Mouse (Mus musculus) cerebellum, postnatal 4 days (tissue): ENCODE measurements around the gene Klk4.

ENCODE experiments used
- DNase-seq, 2 experiments: peaks; one replicate each; pipeline ENCODE4 v3.0.0; 2022; ENCODE audit warnings: low spot score in 2 of 2, mixed read lengths in 1 of 2

Gene Klk4

DNA sequence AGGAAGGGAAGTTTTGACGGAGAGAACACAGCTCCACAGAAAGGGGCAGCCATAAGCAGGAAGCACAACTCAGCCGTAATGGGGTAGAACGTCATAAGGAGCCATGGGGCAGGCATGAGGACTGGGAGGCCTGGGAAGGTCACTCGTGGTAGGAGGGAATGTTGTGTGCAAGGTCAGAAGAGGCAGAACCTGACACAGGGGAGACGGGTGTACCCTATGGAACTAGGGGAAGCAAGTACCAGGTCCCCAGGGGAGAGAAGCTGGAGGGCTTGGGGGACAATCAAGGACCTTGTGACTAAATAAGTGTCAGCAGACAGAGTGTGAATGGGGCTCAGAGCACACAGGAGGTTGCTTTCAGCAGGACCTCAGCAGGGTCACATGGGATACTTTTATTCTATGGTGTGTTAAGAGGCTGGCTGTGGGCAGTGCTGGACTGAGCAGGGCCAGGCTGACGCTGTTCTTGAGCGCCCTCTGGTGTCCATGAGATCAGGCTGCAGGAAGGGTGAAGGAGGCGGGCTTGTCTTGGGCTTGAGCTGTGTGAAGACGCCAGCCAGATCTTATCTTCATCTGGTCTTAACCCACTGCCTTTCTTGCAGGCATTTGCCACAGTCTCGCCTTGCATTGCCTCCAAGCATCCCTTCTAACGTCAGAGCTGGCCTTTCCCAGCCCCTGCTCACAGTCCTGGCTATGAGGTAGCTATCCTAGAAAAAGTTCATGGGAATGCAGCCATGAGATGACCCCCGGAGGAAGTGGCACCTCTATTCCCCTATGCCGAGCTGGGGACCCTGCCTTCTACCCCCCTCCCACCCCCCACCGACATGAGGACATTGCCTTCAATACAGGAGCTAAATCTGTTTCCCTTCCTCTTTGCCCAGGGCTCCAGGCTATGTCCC lies 38.8 kb downstream of the Klk4 start:
- DNase-seq = peak; percentile 48 to 66

DNA sequence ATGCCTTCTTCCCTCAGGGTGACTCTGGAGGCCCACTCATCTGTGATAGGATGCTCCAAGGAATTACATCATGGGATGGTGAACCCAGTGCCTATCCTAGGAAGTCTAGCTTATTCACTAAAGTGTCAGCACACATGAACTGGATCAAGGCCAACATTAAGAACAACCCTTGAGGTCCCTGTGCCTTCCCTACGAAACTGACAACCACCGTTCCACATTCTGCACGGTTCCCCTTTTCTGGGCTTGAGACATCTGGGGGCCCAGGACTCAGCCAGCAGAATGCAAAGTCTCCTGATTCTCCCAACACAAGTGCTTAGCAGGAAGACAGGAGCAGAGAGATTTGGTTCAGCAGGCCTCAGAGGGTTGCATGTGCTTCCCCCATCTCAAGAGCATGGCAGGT lies 39.6 kb downstream of the Klk4 start:
- DNase-seq = no peak

DNA sequence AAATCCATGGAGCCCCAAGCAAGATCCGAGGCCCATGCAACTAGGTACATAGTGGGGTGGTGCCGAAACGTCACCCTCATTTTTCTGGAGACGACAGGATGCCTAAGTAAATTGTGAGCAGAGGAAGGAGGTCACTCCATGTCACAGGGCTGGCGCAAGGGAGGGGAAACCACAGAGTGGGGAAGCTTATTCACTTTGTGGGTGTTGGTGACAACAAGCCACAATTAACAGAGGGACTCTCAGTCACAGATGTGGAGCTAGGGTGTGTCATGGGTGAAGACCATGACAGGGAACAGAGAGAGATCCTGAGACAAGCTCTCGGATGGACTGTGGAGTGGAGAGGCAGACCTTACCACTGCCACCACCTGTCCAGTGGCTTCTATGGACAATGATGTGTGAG lies 40.1 kb downstream of the Klk4 start:
- no peak for DNase-seq

DNA sequence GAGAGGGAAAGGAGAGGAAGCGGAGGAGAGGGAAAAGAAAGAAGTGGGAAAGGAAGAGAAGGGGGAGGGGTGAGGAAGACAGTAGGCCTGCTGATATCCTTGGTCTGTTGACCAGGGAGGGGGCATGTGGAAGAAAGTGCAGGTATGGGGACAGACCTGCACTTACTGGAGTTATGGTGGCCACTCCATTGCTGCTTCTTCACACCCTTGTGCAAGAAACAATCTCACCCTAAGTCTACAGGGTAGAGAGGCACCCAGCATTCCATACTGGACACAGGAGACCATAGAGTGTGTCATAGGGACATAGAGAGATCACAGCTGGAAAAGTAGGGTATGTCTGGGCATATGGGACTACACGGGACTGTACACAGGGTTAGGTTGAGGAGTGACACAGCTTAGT lies 41.0 kb downstream of the Klk4 start:
- DNase-seq = no peak

DNA sequence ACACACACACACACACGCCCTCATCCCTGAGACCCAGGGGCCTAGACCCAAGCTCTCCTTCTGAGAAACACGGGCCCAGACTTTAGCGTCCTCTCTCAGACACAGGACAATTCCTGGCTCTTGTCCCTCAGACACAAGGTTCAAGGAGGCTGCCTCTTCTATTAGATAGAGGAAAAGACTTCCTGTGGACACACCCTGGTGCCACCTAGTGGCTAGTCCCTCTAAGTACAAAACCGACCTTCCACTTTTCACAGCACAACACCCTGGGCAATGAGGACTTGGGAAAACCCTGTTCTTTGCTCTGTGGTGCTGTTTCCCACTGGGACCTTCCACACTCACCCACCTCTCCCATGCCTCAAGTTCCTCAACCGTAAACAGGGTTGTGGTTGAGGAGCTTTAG lies 45.0 kb downstream of the Klk4 start:
- DNase-seq = no peak

DNA sequence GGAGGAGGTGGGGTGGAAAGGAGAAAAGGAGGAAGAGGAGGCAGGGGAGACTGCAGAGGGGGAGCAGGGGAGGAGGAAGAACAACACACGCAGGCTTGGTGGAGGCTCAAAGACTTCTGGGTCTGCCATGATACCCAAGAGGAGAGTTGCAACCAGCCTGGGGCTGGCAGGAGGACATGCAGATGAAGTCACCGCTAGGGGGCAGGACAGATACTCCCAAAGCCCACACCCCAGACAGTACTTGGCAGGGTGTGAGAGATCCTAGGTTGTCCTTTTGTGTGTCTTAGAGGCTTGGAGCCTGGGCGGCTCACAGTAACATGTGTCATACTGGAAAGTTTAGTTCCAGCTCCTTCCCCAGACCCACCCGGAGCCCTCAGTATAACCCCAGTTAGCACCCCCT lies 47.6 kb downstream of the Klk4 start:
- DNase-seq = peak in 1 of 2 experiments; percentile 15

DNA sequence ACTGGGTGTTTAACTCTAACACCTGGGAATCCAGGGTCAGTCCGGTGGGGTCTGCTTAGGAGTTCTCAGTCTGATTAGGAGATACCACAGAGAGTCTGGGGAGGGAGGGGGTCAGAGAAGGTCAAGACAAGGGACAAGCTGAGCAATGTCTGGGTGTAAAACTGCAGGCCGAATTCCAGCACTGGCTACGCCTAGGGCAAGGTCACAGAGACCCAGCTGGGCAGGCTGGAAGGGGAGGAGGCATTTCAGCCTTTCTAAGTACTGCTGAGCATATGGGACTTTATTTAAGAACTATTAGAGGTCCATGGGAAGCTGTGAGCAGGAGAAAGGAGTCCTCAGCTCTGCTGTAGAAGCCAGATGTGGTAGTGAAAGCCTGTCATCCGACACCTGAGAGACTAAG lies 51.4 kb downstream of the Klk4 start:
- no peak for DNase-seq

DNA sequence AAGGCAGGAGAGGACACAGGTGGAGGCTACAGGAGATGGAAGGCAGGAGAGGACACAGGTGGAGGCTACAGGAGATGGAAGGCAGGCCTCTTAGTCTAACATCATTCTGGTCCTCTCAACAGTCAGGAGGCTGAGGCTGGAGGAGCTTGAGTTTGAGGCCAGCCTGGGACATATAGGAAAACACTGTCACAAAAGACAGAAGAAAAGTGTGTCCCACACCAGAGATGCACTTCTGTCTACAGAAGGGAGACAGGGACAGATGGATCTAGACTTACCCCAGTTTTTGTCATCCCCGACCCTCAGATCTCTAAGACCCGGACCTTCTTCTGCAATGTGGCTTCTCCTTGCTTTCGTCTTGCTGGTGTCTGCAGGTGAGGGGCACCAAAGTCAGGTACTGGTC lies 52.5 kb downstream of the Klk4 start, which contains the start of gene Klk15:
TSS of gene Klk15 (plus strand) at position 301 of the 400 bp plus-strand sequence.
- no peak for DNase-seq

DNA sequence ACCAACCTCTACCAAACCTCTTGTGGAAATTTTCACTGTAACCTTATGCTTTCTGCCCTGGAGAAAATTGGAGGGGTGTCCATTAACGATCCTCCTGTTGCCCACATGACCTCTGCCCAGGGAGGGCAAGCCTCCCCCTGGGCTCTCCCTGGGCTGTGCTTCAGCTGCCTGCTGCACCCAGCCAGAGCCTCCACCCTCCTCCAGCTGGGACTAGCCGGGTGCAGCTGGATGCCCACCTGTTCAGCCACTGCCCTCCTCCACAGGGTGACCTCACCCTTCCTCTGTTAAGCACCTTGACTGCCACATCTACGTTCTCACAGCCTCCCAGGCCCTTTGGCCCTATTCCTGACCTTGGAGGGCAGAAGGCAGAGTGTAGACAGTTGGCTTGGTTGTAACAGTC lies 53.8 kb downstream of the Klk4 start:
- DNase-seq = no peak
